Mouse (Mus musculus) lung, embryonic 16.5 days (tissue): ENCODE measurements at regions not wholly inside any gene's neighbourhood (a gene's known extent, or its start where the extent isn't known, plus 50 kb on each side); places are given as distances from the start of the nearest gene placed in this dataset.

Source experiments
- ATAC-seq: fragments of 200-750 bp; cut with Nextera tagmentation; 2 replicates; pipeline ENCODE4 v1.8.0; 2017; ENCODE audit warnings: low read depth, mild to moderate bottlenecking, moderate library complexity
- H3K27ac ChIP-seq: fragments of 300-500 bp; sonication (generic); 2 replicates; pipeline ENCODE4 v1.5.1; 2014; ENCODE audit warnings: mild to moderate bottlenecking, control low read depth, low read length
- H3K27me3 ChIP-seq: fragments of 300-500 bp; sonication (generic); 2 replicates; pipeline ENCODE4 v1.6.1; 2014; ENCODE audit warnings: low read depth, low read length, mixed read lengths; ENCODE audit not compliant: control insufficient read depth, insufficient read depth
- H3K36me3 ChIP-seq: fragments of 300-500 bp; sonication (generic); 2 replicates; pipeline ENCODE4 v1.6.1; 2014; ENCODE audit warnings: low read length; ENCODE audit not compliant: control insufficient read depth, insufficient read depth
- H3K4me1 ChIP-seq: fragments of 300-500 bp; sonication (generic); replicated peaks from 2 replicates; pipeline ENCODE4 v1.6.1; 2014; ENCODE audit warnings: low read length, mixed read lengths; ENCODE audit not compliant: control insufficient read depth, insufficient read depth
- H3K4me2 ChIP-seq: fragments of 300-500 bp; sonication (generic); 2 replicates; pipeline ENCODE4 v1.6.1; 2014; ENCODE audit warnings: low read depth, low read length, control low read depth
- H3K4me3 ChIP-seq: fragments of 300-500 bp; sonication (generic); 2 replicates; pipeline ENCODE4 v1.5.1; 2014; ENCODE audit warnings: mild to moderate bottlenecking, low read length, control low read depth
- H3K9ac ChIP-seq: fragments of 300-500 bp; sonication (generic); 2 replicates; pipeline ENCODE4 v1.6.1; 2014; ENCODE audit warnings: low read length, control low read depth
- H3K9me3 ChIP-seq: fragments of 300-500 bp; sonication (generic); 2 replicates; pipeline ENCODE4 v1.6.1; 2016; ENCODE audit warnings: low read length; ENCODE audit not compliant: control insufficient read depth
- WGBS: fragments of 180-500 bp; shearing (Covaris S2); extraction: QIAGEN DNeasy Blood & Tissue Kit; methylation state at CpG from one replicate; pipeline ENCODE4 v1.1.7; 2014; 5-methylcytosine and 5-hydroxymethylcytosine counted together

GRCm38 (mm10) chr2:167748297-167748696 lies 58.7 kb upstream of the Tmem189 start:
- no peak overlapping the region for H3K4me3 ChIP-seq
- peaks cover 25% of the 10 kb centered on the region for H3K4me1 ChIP-seq
- ATAC-seq = no peak
- H3K4me2 ChIP-seq = no peak overlapping the region
- 91% methylated on average over 6 of the region's 6 CpGs for WGBS
- no peaks in the 10 kb centered on the region for H3K27me3 ChIP-seq
- no peaks in the 10 kb centered on the region for H3K36me3 ChIP-seq
- H3K27ac ChIP-seq = no peak overlapping the region
- no peak overlapping the region for H3K9ac ChIP-seq
- no peaks in the 10 kb centered on the region for H3K9me3 ChIP-seq

GRCm38 (mm10) chr2:167747164-167747843 lies 57.7 kb upstream of the Tmem189 start:
- Histone ChIP-seq H3K4me3 (no peak overlapping the region), H3K36me3 (no peaks in the 10 kb centered on the region), H3K27me3 (no peaks in the 10 kb centered on the region), H3K27ac (peak overlapping the region; percentile 27; the same call in 1 of the 2 replicates), H3K4me1 (peaks cover 23% of the 10 kb centered on the region), H3K4me2 (no peak overlapping the region), H3K9ac (peak overlapping the region; percentile 39; the same call in 1 of the 2 replicates), H3K9me3 (no peaks in the 10 kb centered on the region)
- ATAC-seq = peak; percentile 24; the same call in 1 of the 2 replicates
- WGBS = 49% methylated on average over 13 of the region's 13 CpGs

GRCm38 (mm10) chr2:167746344-167746743 lies 56.7 kb upstream of the Tmem189 start:
- Histone ChIP-seq H3K27me3 (no peaks in the 10 kb centered on the region), H3K36me3 (no peaks in the 10 kb centered on the region), H3K9ac (no peak overlapping the region), H3K4me1 (peaks cover 23% of the 10 kb centered on the region), H3K9me3 (no peaks in the 10 kb centered on the region), H3K4me3 (no peak overlapping the region), H3K27ac (no peak overlapping the region), H3K4me2 (no peak overlapping the region)
- WGBS = 88% methylated on average over 4 of the region's 4 CpGs
- no peak; the same call in 1 of the 2 replicates for ATAC-seq

- H3K9me3 ChIP-seq = no peaks in the 10 kb centered on the region
- WGBS = 45% methylated on average over 6 of the region's 6 CpGs
- peak; percentile 37; the same call in 1 of the 2 replicates for ATAC-seq
- H3K36me3 ChIP-seq = no peaks in the 10 kb centered on the region
- peak overlapping the region; percentile 27 for H3K9ac ChIP-seq
- H3K4me3 ChIP-seq = no peak overlapping the region
- H3K27ac ChIP-seq = no peak overlapping the region
- peaks cover 23% of the 10 kb centered on the region for H3K4me1 ChIP-seq
- H3K4me2 ChIP-seq = no peak overlapping the region
- no peaks in the 10 kb centered on the region for H3K27me3 ChIP-seq
Observed at GRCm38 (mm10) chr2:167745409-167745808, 55.8 kb upstream of the Tmem189 start.

GRCm38 (mm10) chr2:167744080-167744479 lies 54.5 kb upstream of the Tmem189 start:
- ATAC-seq = no peak
- no peaks in the 10 kb centered on the region for H3K27me3 ChIP-seq
- 19% methylated on average over 1 of the region's 1 CpGs for WGBS
- H3K4me1 ChIP-seq = peaks cover 23% of the 10 kb centered on the region
- no peak overlapping the region for H3K9ac ChIP-seq
- no peak overlapping the region for H3K27ac ChIP-seq
- H3K36me3 ChIP-seq = no peaks in the 10 kb centered on the region
- H3K9me3 ChIP-seq = no peaks in the 10 kb centered on the region
- no peak overlapping the region for H3K4me3 ChIP-seq
- no peak overlapping the region for H3K4me2 ChIP-seq

GRCm38 (mm10) chr2:167742479-167742878 lies 52.9 kb upstream of the Tmem189 start:
- Histone ChIP-seq H3K27ac (no peak overlapping the region), H3K9me3 (no peaks in the 10 kb centered on the region), H3K9ac (no peak overlapping the region), H3K27me3 (no peaks in the 10 kb centered on the region), H3K4me2 (no peak overlapping the region), H3K4me1 (peaks cover 19% of the 10 kb centered on the region), H3K4me3 (no peak overlapping the region), H3K36me3 (no peaks in the 10 kb centered on the region)
- WGBS = 62% methylated on average over 6 of the region's 6 CpGs
- no peak for ATAC-seq

- no peak for ATAC-seq
- no peak overlapping the region for H3K27ac ChIP-seq
- WGBS = 53% methylated on average over 6 of the region's 6 CpGs
Observed at GRCm38 (mm10) chr2:167740516-167741189, 51.0 kb upstream of the Tmem189 start.

More at GRCm38 (mm10) chr2:167740516-167741189, 51.0 kb upstream of the Tmem189 start:
- Histone ChIP-seq H3K9ac (no peak overlapping the region), H3K27me3 (no peaks in the 10 kb centered on the region), H3K4me2 (no peak overlapping the region), H3K4me3 (no peak overlapping the region), H3K36me3 (no peaks in the 10 kb centered on the region), H3K9me3 (no peaks in the 10 kb centered on the region), H3K4me1 (peaks cover 12% of the 10 kb centered on the region)
